Mouse (Mus musculus): ENCODE measurements around the gene Tagap1. TPM values are rescaled to one million over a fixed set of nuclear protein-coding genes. Genes with fewer than 3 reads are reported as not detected.
"Not testable (repeated sequence)": the region's sequence is repeated elsewhere in the genome, so short reads cannot be mapped to it uniquely, and the experiment has no call there.

The Tagap1 gene
- polyA plus RNA-seq, 1 experiment: 6.4 TPM

GRCm38 (mm10) chr17:6961181-6962000 lies 435 bp upstream of the Tagap1 start:
- H3K79me3 ChIP-seq (ENCODE audit: low read depth); H3K79me2 ChIP-seq (ENCODE audit: control insufficient read depth, insufficient read depth); H3K36me3 ChIP-seq (ENCODE audit: control insufficient read depth, insufficient read depth); H3K27me3 ChIP-seq (ENCODE audit: control insufficient read depth, insufficient read depth, insufficient read length); H3ac ChIP-seq (ENCODE audit: control insufficient read depth, insufficient read length, low read depth): not testable (repeated sequence)
- H3K4me3 ChIP-seq (ENCODE audit: insufficient read depth, poor library complexity, severe bottlenecking): peak overlapping the region; percentile 55

- H3ac ChIP-seq (ENCODE audit: control insufficient read depth, insufficient read length, low read depth); H3K79me2 ChIP-seq (ENCODE audit: control insufficient read depth, insufficient read depth); H3K27me3 ChIP-seq (ENCODE audit: control insufficient read depth, insufficient read depth, insufficient read length); H3K36me3 ChIP-seq (ENCODE audit: control insufficient read depth, insufficient read depth); H3K79me3 ChIP-seq (ENCODE audit: low read depth): not testable (repeated sequence)
- peak overlapping the region; percentile 55 for H3K4me3 ChIP-seq (ENCODE audit: insufficient read depth, poor library complexity, severe bottlenecking)
- peak; percentile 21 for TF ChIP-seq USF1 (IDR thresholded peaks at IDR 0.05; ENCODE audit: low read depth)
Measured at GRCm38 (mm10) chr17:6960349-6960748, 607 bp downstream of the Tagap1 start.

GRCm38 (mm10) chr17:6959543-6960259 lies 1.3 kb downstream of the Tagap1 start:
- not testable (repeated sequence) for H3K79me3 ChIP-seq (ENCODE audit: low read depth); H3K79me2 ChIP-seq (ENCODE audit: control insufficient read depth, insufficient read depth); H3K36me3 ChIP-seq (ENCODE audit: control insufficient read depth, insufficient read depth); H3K4me3 ChIP-seq (ENCODE audit: insufficient read depth, poor library complexity, severe bottlenecking); H3ac ChIP-seq (ENCODE audit: control insufficient read depth, insufficient read length, low read depth); H3K27me3 ChIP-seq (ENCODE audit: control insufficient read depth, insufficient read depth, insufficient read length)

- H3K36me3 ChIP-seq (ENCODE audit: control insufficient read depth, insufficient read depth); H3K27me3 ChIP-seq (ENCODE audit: control insufficient read depth, insufficient read depth, insufficient read length); H3K79me3 ChIP-seq (ENCODE audit: low read depth); H3K4me3 ChIP-seq (ENCODE audit: insufficient read depth, poor library complexity, severe bottlenecking); H3K79me2 ChIP-seq (ENCODE audit: control insufficient read depth, insufficient read depth); H3ac ChIP-seq (ENCODE audit: control insufficient read depth, insufficient read length, low read depth): not testable (repeated sequence)
Measured at GRCm38 (mm10) chr17:6958881-6959280, 2.1 kb downstream of the Tagap1 start.

GRCm38 (mm10) chr17:6948769-6949228 lies 12.2 kb downstream of the Tagap1 start:
- H3K79me3 ChIP-seq (ENCODE audit: low read depth); H3K36me3 ChIP-seq (ENCODE audit: control insufficient read depth, insufficient read depth); H3K27me3 ChIP-seq (ENCODE audit: control insufficient read depth, insufficient read depth, insufficient read length); H3K79me2 ChIP-seq (ENCODE audit: control insufficient read depth, insufficient read depth); H3ac ChIP-seq (ENCODE audit: control insufficient read depth, insufficient read length, low read depth): not testable (repeated sequence)
- peak overlapping the region; percentile 19 for H3K4me3 ChIP-seq (ENCODE audit: insufficient read depth, poor library complexity, severe bottlenecking)

- H3K4me3 ChIP-seq (ENCODE audit: insufficient read depth, poor library complexity, severe bottlenecking): peak within 1 kb of the TSS; percentile 32
- H3ac ChIP-seq (ENCODE audit: control insufficient read depth, insufficient read length, low read depth): peak within 1 kb of the TSS; percentile 54
- H3K36me3 ChIP-seq (ENCODE audit: control insufficient read depth, insufficient read depth); H3K79me2 ChIP-seq (ENCODE audit: control insufficient read depth, insufficient read depth); H3K79me3 ChIP-seq (ENCODE audit: low read depth); H3K27me3 ChIP-seq (ENCODE audit: control insufficient read depth, insufficient read depth, insufficient read length): not testable (repeated sequence)
Measured at GRCm38 (mm10) chr17:6947984-6948768, 12.8 kb downstream of the Tagap1 start, which contains the start of gene Rsph3b. Gene Rsph3b (minus strand): TSS chr17:6948682.

- not testable (repeated sequence) for H3K36me3 ChIP-seq (ENCODE audit: control insufficient read depth, insufficient read depth); H3ac ChIP-seq (ENCODE audit: control insufficient read depth, insufficient read length, low read depth); H3K27me3 ChIP-seq (ENCODE audit: control insufficient read depth, insufficient read depth, insufficient read length); H3K79me3 ChIP-seq (ENCODE audit: low read depth); H3K4me3 ChIP-seq (ENCODE audit: insufficient read depth, poor library complexity, severe bottlenecking); H3K79me2 ChIP-seq (ENCODE audit: control insufficient read depth, insufficient read depth)
Measured at GRCm38 (mm10) chr17:6947637-6947983, 13.3 kb downstream of the Tagap1 start.

- not testable (repeated sequence) for H3K27me3 ChIP-seq (ENCODE audit: control insufficient read depth, insufficient read depth, insufficient read length); H3K4me3 ChIP-seq (ENCODE audit: insufficient read depth, poor library complexity, severe bottlenecking); H3K36me3 ChIP-seq (ENCODE audit: control insufficient read depth, insufficient read depth); H3K79me2 ChIP-seq (ENCODE audit: control insufficient read depth, insufficient read depth); H3K79me3 ChIP-seq (ENCODE audit: low read depth); H3ac ChIP-seq (ENCODE audit: control insufficient read depth, insufficient read length, low read depth)
Measured at GRCm38 (mm10) chr17:6942560-6942959, 18.4 kb downstream of the Tagap1 start.

- not testable (repeated sequence) for H3ac ChIP-seq (ENCODE audit: control insufficient read depth, insufficient read length, low read depth); H3K79me2 ChIP-seq (ENCODE audit: control insufficient read depth, insufficient read depth); H3K27me3 ChIP-seq (ENCODE audit: control insufficient read depth, insufficient read depth, insufficient read length)
Measured at GRCm38 (mm10) chr17:6931625-6932024, 29.3 kb downstream of the Tagap1 start.

GRCm38 (mm10) chr17:6920351-6920894 lies 40.5 kb downstream of the Tagap1 start:
- H3K4me3 ChIP-seq (ENCODE audit: insufficient read depth, poor library complexity, severe bottlenecking); H3K79me2 ChIP-seq (ENCODE audit: control insufficient read depth, insufficient read depth); H3ac ChIP-seq (ENCODE audit: control insufficient read depth, insufficient read length, low read depth); H3K36me3 ChIP-seq (ENCODE audit: control insufficient read depth, insufficient read depth); H3K79me3 ChIP-seq (ENCODE audit: low read depth); H3K27me3 ChIP-seq (ENCODE audit: control insufficient read depth, insufficient read depth, insufficient read length): not testable (repeated sequence)

More at GRCm38 (mm10) chr17:6931625-6932024, 29.3 kb downstream of the Tagap1 start:
- H3K36me3 ChIP-seq (ENCODE audit: control insufficient read depth, insufficient read depth); H3K4me3 ChIP-seq (ENCODE audit: insufficient read depth, poor library complexity, severe bottlenecking); H3K79me3 ChIP-seq (ENCODE audit: low read depth): not testable (repeated sequence)

- H3K79me2 ChIP-seq (ENCODE audit: control insufficient read depth, insufficient read depth); H3K79me3 ChIP-seq (ENCODE audit: low read depth); H3ac ChIP-seq (ENCODE audit: control insufficient read depth, insufficient read length, low read depth); H3K36me3 ChIP-seq (ENCODE audit: control insufficient read depth, insufficient read depth); H3K4me3 ChIP-seq (ENCODE audit: insufficient read depth, poor library complexity, severe bottlenecking); H3K27me3 ChIP-seq (ENCODE audit: control insufficient read depth, insufficient read depth, insufficient read length): not testable (repeated sequence)
Measured at GRCm38 (mm10) chr17:6919388-6919787, 41.6 kb downstream of the Tagap1 start.

Measured in C2C12 (cell line).